Mouse (Mus musculus) gastrocnemius, adult 2 months (tissue): ENCODE results near the gene Cfap45. TPM values are rescaled to one million over a fixed set of nuclear protein-coding genes. Genes with fewer than 3 reads are reported as not detected.

Source experiments
- DNase-seq: peaks from one replicate; pipeline ENCODE4 v3.0.0; 2022
- H3K27ac ChIP-seq: fragments of 200-600 bp; 2 replicates; pipeline ENCODE4 v1.8.1; 2022; ENCODE audit warnings: mild to moderate bottlenecking
- H3K4me3 ChIP-seq: fragments of 200-600 bp; 2 replicates; pipeline ENCODE4 v1.8.1; 2022; ENCODE audit warnings: mild to moderate bottlenecking, moderate library complexity
- CTCF ChIP-seq: fragments of 200-600 bp; IDR thresholded peaks from 2 replicates; pipeline ENCODE4 v1.8.1; 2022; ENCODE audit warnings: antibody characterized with exemption, mild to moderate bottlenecking, moderate library complexity
- intact Hi-C: fragments of 180-260 bp; cut with DNase I; formaldehyde crosslinking; loops from one replicate; pipeline ENCODE4 v1.15.1; 2025
- total RNA-seq, 2 experiments: library from RNA; stranded (reverse); gene quantifications; 2 replicates each; pipeline ENCODE4 v1.2.3; 2021

The Cfap45 gene
- total RNA-seq, 2 experiments from 2014 or later: not detected

GRCm38 (mm10) chr1:172500451-172501370 is 19.9 kb upstream of the Cfap45 start:
- DNase-seq: peak; percentile 80
- Histone ChIP-seq H3K4me3 (peak overlapping the region; percentile 92), H3K27ac (peak overlapping the region; percentile 91)
- TF ChIP-seq CTCF: no peak
- intact Hi-C loops: loop anchor here (2.0 kb wide), 1 partner anchor 24 kb away; no protein-coding TSS in a partner anchor

GRCm38 (mm10) chr1:172501371-172502144 is 19.0 kb upstream of the Cfap45 start:
- DNase-seq: peak; percentile 85
- Histone ChIP-seq H3K27ac (peak overlapping the region; percentile 91), H3K4me3 (peak overlapping the region; percentile 92)
- intact Hi-C loops: loop anchor here (2.0 kb wide), 1 partner anchor 23 kb away; no protein-coding TSS in a partner anchor
- no peak for TF ChIP-seq CTCF

DNA sequence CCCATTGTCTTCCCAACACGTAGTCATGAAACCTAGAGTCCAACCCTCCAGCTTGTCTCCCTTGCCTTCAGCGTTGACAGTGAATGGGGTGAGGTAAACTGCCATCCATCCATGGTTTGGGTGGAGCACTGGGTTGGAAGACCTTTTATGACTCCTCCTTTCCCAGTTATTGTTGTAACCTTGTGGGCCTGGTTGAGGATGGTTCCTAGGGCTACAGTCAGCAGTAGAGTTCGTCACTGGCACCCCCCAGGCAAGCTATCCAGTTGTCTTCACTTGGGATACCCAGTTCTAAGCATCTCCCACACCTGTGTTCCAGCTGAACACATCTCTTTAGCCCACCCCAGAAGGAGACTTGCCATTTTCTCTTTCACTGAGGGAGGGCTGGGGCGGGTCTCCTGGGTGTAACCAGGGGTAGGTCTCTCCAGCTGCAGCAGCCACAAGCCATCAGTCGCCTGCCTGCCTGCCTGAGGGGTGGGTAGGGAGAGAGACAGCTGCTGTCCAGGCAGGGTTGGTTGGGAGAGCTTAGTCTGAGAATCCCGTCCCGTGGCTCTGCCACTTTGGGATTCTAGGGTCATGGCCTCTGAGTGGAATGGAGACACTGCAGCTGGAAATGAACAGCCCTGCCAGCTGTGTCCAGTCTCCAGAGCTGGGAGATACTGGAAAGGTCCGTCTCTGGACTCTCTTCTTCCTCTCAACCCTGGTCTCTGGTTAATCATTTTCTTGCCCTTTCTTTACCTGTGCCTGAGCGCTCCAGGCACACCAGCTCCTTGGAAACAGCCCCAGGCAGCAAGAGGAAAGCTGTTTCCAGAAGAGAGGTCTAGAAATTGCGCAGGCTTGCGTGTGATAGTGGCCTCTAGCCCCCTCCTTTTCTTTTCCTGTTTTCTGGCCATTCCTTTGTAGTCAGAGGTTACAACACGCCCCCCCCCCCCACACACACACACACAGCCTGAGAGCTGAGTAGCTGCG is 18.2 kb upstream of the Cfap45 start:
- TF ChIP-seq CTCF: no peak
- Histone ChIP-seq H3K4me3 (peak overlapping the region; percentile 92), H3K27ac (peak overlapping the region; percentile 91)
- intact Hi-C loops: no loop called here
- DNase-seq: no peak

DNA sequence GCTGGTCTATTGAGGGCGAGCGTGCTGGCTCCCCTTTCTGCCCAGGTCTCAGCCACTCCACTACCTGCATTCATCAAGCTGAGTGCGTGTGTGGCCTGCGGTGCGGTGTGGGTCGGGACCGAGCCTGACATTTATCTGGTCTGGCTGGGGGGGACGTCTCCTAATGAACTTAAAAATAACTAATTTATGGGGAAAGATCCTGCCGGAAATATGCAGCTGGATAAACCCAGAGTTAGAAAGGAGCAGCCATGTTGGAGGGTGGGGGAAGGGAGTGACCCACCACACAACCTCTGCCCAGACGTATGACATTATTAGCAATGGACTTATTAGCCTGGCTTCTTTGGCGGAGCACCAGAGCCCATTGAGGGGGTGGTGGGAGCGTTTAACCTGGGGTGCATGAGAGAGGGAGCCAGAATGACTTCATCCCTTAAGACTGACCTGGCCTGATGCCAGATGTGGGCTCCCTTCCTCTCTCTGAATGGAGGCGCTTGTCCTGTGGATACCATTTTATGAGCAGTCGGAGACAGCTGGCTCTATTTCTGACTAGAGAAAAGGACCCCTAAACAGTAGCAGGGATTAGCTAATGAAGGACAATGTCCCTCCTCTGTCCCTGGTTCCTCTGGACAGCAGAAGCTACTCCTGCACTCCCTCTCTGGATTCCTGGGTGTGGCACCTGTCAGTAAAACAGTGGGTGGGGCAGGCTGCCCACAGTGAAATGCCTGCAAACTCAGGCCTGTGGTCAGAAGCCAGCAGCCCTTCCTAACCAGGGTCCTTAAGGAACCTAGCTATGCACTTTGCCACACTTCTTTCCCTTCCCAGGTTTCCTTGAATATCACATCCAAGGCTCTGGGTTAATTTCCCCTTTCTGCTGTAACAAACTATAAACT is 17.2 kb upstream of the Cfap45 start:
- intact Hi-C loops: no loop called here
- DNase-seq: peak; percentile 54
- H3K4me3 ChIP-seq: peak overlapping the region; percentile 92
- no peak for TF ChIP-seq CTCF
- peak overlapping the region; percentile 91 for H3K27ac ChIP-seq

GRCm38 (mm10) chr1:172504756-172505155 is 15.8 kb upstream of the Cfap45 start:
- no peak for DNase-seq
- intact Hi-C loops: no loop called here
- no peak overlapping the region for H3K4me3 ChIP-seq
- H3K27ac ChIP-seq: peak overlapping the region; percentile 16; the same call in 1 of the 2 replicates
- no peak for TF ChIP-seq CTCF

DNA sequence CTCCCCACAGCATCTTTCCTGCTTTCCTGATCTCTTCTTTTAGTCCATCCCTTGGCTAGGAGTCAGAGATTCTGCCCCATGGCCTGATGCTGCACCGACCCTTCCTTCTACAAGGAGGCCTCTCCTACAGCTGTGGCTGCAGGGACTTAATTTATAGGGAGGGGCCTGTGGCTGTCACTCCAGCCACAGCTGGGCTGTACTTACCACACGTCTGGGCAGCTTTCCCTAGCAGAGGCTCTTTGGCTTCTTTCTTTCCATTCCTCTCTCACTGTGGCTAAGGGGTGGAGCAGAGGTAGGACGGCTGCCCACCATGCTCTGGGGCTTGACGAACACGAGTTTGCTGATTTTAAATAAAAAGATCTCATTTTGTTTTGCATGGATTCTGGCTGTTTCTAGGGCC is 13.6 kb upstream of the Cfap45 start:
- intact Hi-C loops: no loop called here
- DNase-seq: peak; percentile 33
- no peak overlapping the region for H3K4me3 ChIP-seq
- no peak for TF ChIP-seq CTCF
- no peak overlapping the region for H3K27ac ChIP-seq

- H3K27ac ChIP-seq: no peak overlapping the region
Observed at GRCm38 (mm10) chr1:172507701-172508100, 12.9 kb upstream of the Cfap45 start.

GRCm38 (mm10) chr1:172508172-172508571 is 12.4 kb upstream of the Cfap45 start:
- H3K27ac ChIP-seq: no peak overlapping the region
- no peak for TF ChIP-seq CTCF
- DNase-seq: no peak
- intact Hi-C loops: no loop called here
- H3K4me3 ChIP-seq: no peak overlapping the region

More at GRCm38 (mm10) chr1:172507701-172508100, 12.9 kb upstream of the Cfap45 start:
- no peak overlapping the region for H3K4me3 ChIP-seq
- no peak for DNase-seq
- TF ChIP-seq CTCF: no peak
- intact Hi-C loops: no loop called here

DNA sequence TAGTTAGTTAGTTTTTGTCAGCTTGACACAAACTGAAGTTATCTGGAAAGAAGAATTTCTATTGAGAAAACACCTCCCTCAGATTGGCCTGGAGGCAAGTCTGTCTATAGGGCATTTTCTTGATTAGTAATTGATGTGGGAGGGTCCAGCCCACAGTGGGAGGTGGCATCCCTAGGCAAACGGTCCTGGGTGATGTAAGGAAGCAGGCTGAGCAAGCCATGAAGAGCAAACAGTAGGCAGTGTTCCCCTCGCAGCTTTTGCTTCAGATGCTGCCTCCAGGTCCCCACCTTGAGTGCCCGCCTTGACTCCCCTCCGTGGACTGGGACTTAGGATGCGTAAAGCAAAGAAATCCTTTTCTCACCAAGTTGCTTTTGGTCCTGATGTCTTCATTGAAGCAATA is 11.4 kb upstream of the Cfap45 start:
- intact Hi-C loops: no loop called here
- no peak for DNase-seq
- Histone ChIP-seq H3K27ac (no peak overlapping the region), H3K4me3 (no peak overlapping the region)
- TF ChIP-seq CTCF: no peak

- no peak overlapping the region for H3K27ac ChIP-seq
- DNase-seq: no peak
- intact Hi-C loops: no loop called here
- H3K4me3 ChIP-seq: no peak overlapping the region
- TF ChIP-seq CTCF: no peak
Observed at GRCm38 (mm10) chr1:172509983-172510382, 10.6 kb upstream of the Cfap45 start.

- intact Hi-C loops: no loop called here
- Histone ChIP-seq H3K4me3 (no peak overlapping the region), H3K27ac (peak overlapping the region; percentile 24; the same call in 1 of the 2 replicates)
- no peak for DNase-seq
- no peak for TF ChIP-seq CTCF
Observed at GRCm38 (mm10) chr1:172510421-172510972, 10.1 kb upstream of the Cfap45 start.
